Mouse (Mus musculus): ENCODE data around the gene Kremen2.

Gene Kremen2

GRCm38 (mm10) chr17:23737493-23738445, 7.9 kb downstream of the Kremen2 start:
- peak; percentile 34 for DNase-seq (ENCODE audit: low read depth)

GRCm38 (mm10) chr17:23734341-23734740, 11.3 kb downstream of the Kremen2 start:
- no peak for DNase-seq (ENCODE audit: low read depth)

GRCm38 (mm10) chr17:23730441-23730840, 15.2 kb downstream of the Kremen2 start:
- DNase-seq (ENCODE audit: low read depth), result no peak

DNA sequence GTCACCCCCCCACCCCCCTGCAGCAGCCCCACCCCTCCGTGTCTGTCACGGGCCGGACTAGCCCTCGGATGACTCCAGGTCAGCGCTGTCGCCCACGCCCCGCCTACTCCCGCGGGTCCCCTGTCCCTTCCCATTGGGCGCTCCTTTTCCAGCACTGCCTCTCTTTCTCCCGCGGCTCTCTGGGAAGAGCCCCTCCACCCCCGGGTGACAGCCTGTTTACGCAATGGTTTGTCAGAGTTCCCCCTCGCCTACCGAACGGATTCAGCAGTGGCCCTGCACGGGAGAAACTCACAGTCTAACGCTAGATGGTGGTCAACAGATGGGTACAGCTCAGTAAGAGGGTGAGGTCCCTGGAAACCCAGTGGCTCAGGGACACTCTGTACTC, 18.9 kb downstream of the Kremen2 start:
- DNase-seq (ENCODE audit: low read depth), result no peak

DNA sequence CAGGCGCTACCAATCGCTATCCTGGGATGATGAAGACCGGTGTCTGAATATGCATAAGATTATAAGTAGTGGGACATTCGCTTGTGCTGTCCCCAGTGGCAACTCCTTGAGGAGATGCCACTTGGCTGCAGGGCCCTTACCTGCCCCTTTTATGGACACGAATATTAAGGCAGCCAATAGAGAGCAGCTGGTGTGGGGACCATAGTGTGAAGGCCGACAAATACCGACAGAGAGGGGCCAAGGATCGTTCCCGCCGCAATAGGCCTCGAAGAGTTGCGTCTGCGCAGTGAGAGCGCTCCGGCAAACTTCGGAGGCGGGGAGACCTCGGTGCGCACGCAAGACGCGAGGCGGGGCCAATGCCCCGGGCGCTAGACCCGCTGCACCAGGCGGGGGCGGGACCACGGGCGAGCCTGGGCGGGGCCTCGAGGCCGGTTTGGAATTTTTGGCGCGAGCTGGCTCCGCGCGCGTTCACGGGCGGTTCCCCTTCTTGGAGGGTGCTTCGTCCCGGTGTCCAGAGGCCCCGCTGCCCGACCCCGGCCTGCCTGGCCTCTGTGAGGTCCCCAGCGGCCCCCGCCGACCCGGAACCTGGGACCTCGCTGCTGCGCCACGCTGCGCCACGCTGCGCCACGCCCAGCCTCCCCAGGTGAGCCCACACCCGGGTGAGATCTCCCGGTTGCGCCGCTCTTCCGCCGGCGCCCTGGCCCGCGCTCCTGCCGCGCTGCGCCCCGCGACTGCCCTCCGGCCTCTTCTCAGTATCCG, 19.5 kb downstream of the Kremen2 start, which contains the start of gene Pkmyt1:
Gene Pkmyt1 (plus strand): TSS at position 338 of the 759 bp plus-strand sequence.
- DNase-seq (ENCODE audit: low read depth), result peak; percentile 97

- DNase-seq (ENCODE audit: low read depth), result no peak
Observed at GRCm38 (mm10) chr17:23725477-23725876, 20.2 kb downstream of the Kremen2 start.

- no peak for DNase-seq (ENCODE audit: low read depth)
Observed at GRCm38 (mm10) chr17:23722376-23723125, 23.1 kb downstream of the Kremen2 start, which contains the start of gene 1520401A03Rik. 1520401A03Rik (minus strand) TSS chr17:23722783.

DNA sequence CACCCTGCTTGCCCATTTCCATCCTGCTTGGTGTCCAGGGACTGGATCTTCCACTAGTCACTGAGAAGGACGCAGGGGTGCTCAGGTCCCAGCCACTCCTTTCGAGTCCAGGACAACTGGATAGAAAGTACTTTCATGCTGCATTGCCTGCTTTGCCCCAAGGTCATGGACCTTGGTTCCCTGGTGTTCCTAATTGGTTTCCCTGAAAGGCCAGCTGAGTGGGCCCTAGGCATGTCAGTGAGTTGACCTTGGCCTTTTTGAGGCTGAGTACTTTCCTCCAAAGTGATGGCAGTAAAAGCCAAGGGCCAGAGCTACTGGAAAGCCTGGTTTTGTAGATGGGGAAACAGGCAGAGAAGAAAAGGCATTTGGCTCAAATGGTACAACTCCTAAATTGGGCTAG, 23.7 kb downstream of the Kremen2 start:
- no peak for DNase-seq (ENCODE audit: low read depth)

GRCm38 (mm10) chr17:23719455-23719854, 26.2 kb downstream of the Kremen2 start:
- DNase-seq (ENCODE audit: low read depth), result no peak

DNA sequence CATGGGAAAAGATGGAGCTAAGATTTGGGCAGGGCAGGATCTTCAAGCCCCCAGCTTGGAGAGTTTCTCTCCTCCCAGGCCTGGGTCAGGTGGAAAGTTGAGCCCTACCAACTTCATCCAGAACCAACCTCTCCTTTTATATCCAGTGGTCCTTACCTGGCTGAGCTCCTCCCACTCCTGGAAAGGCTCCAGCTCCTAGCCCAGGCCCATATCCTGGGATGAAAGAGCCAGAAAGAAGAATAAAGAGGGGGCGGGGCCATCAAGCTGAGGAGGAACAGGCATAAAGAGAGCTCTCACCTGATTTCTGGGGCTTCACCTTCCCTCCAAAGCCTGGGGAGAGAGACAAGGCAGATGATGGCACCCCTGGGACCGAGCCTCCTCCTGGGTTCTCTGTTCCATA, 28.6 kb downstream of the Kremen2 start:
- DNase-seq (ENCODE audit: low read depth), result no peak

- DNase-seq (ENCODE audit: low read depth), result peak; percentile 86
Observed at GRCm38 (mm10) chr17:23706212-23706611, 39.4 kb downstream of the Kremen2 start.

GRCm38 (mm10) chr17:23705525-23706104, 40.0 kb downstream of the Kremen2 start:
- DNase-seq (ENCODE audit: low read depth), result no peak

DNA sequence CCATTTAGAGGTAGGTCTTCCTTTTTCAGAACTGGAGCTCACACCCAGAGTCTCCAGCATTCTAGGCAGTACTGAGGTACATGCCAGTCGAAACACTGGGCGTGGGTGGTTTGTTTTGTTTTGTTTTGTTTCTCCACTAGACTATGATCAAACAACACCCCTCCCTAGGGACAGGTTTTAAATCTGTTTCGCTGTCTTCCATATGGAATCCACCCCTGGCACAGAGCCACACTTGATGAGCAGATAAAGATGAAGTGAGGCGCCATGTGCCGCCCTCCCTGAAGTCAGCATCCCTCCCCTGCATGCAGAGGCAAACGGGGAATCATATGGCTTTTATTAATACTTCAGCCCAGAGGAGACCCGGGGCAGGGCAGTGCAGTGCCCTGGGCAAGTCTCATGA, 40.9 kb downstream of the Kremen2 start:
- no peak for DNase-seq (ENCODE audit: low read depth)

- no peak for DNase-seq (ENCODE audit: low read depth)
Observed at GRCm38 (mm10) chr17:23703301-23703700, 42.3 kb downstream of the Kremen2 start.

GRCm38 (mm10) chr17:23700079-23700478, 45.6 kb downstream of the Kremen2 start:
- DNase-seq (ENCODE audit: low read depth), result peak; percentile 86

- no peak for DNase-seq (ENCODE audit: low read depth)
Observed at GRCm38 (mm10) chr17:23699131-23700077, 46.2 kb downstream of the Kremen2 start.

DNA sequence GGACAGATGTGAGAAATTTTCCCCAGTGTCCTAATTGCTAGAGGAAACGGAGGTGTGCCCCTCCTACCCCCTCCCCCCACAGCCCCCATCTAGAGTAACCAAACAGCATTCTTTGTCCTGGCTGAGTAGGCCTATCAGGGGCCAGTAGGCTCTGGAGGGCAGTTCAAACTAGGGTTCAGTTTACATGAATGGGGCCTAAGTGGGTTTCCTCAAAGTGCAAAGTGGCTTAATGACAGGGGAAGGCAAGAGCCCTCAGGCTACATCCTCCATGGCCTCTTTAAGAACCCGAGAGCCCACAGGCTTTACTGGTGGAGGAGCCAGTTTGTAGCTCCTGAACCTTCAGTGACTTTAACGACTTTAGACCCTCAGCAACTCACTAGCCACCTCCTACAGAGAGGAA, 49.8 kb downstream of the Kremen2 start:
- DNase-seq (ENCODE audit: low read depth), result no peak

DNA sequence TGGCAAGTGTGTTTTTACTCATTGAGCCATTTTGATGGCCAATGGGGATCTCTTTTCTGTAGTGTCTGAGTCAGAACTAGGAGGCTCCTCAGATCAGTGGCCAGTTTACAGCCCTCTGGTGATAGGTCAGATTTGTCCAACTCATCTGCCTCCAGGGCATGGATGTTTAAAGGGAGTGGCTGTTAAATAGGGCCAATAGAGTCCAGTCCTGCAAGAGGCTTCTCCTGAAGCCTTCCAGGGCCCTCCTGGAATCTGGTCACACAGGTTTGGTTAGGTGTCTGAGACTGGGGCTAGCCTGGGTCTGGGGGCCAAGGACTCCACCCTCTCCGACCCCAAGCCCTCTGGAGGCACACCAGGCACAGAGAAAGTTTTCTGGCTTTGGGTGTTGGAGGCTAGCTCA, 51.1 kb downstream of the Kremen2 start:
- DNase-seq (ENCODE audit: low read depth), result no peak

All from induced T-regulatory cell, adult 2 months (primary cell).